Mouse (Mus musculus) testis, adult 10 weeks (tissue): ENCODE measurements around the gene Iqcd. TPM values are rescaled to one million over a fixed set of nuclear protein-coding genes. Genes with fewer than 3 reads are reported as not detected.

Source experiments
- polyA plus RNA-seq: library from polyadenylated mRNA; stranded (reverse); fragments of 350-450 nt; fragmentation: Illumina TruSeq; extraction: RNeasy Lipid Tissue Mini Kit (QIAGEN cat#74804); gene quantifications from one replicate; pipeline ENCODE4 v1.2.3, GENCODE M21; 2014; ENCODE audit warnings: low read depth, low replicate concordance

Iqcd gene
- 6.5 TPM for polyA plus RNA-seq

DNA sequence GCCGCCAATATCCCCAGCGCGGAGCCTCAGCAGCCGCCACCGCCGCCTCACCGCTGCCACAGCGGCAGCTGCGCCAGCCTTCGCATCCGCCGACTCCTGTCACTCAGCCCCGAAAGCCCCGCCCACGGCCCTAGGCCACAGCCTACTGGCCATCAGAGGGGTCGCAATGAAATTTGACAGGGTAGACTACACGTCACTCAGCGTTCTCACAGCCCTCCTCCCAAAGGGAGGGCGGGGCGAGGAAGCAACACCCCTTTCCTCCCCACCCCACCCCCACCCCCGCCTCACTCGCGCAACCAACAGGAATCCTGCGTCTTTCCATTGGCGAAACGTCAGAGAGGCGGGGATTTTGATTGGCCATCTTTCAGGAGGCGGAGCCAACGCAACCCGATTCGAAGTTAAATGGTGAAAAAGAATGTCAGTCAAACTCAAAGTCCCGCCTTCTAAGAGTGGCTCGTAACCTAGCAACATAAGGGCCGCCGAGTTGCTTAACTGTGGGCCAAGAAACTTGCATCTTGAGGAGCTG lies at the start of gene Iqcd, which contains the start of gene Tpcn1:
Gene Iqcd, plus strand, starts transcription at position 448 of the 526 bp plus-strand sequence.
Gene Tpcn1, minus strand, starts transcription at position 105 of the 526 bp plus-strand sequence.

GRCm38 (mm10) chr5:120612442-120612821 lies 23.6 kb downstream of the Iqcd start, which contains the start of the genes Rita1 and Ddx54:
Rita1 (minus strand) TSS chr5:120612589.
Ddx54 (plus strand) TSS chr5:120612739.

GRCm38 (mm10) chr5:120634131-120634530 lies 45.3 kb downstream of the Iqcd start, which contains the start of gene Cfap73:
Cfap73 (minus strand) TSS chr5:120634235.

DNA sequence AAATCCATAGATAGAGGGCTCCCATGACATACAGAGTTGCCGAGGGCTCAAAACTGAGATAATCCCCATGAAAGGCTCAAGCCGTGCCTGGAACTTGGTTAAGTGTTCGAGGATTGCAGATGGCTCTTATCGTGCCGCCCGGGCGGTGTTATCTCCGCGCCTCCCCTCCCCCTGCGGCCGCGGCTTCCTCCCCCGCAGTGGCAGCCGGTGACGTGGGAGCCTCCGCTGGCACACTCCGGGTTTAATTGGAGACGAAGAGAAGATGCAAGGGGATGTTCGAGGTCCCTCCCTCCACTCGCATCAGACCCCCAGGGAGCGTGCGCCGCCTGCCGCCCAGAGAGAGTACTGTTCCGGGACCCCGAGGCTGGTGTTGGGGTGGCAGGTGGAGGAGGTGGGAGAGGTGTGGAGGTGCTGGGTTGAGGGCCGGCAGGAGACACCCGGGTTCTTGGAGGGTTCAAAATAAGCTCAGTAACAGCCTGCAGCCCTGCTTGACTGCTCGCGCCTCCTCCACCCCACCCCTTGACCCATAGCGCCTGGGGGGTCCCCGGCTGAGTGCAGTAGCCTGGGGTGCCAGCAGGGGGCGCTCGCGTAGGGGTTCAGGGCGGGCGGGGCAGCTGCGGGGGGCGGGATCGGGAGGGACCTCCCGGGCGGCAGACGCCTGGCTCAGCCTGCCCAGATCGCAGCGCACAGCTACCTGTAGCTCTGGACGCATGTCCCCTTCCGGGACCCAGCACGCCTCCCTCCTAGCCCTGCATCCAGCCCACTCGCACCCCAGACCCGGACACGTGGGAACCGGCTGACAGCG lies 60.0 kb downstream of the Iqcd start, which contains the start of gene Rasal1:
Gene Rasal1, plus strand, starts transcription at position 244 of the 805 bp plus-strand sequence.

Other genes starting within 250 kb of the Iqcd start
- gene Lhx5, start 157.3 kb upstream of the Iqcd start, polyA plus RNA-seq: not detected
- not detected for gene Sdsl, start 116.2 kb upstream of the Iqcd start, polyA plus RNA-seq
- not detected for gene Sds, start 112.5 kb upstream of the Iqcd start, polyA plus RNA-seq
- 2.3 TPM for gene Plbd2, start 85.4 kb upstream of the Iqcd start, polyA plus RNA-seq
- gene Slc8b1, start 77.8 kb upstream of the Iqcd start, polyA plus RNA-seq: not detected
- 1.5 TPM for gene Tpcn1, start 343 bp upstream of the Iqcd start, polyA plus RNA-seq
- not detected for gene Rita1, start 23.6 kb downstream of the Iqcd start, polyA plus RNA-seq
- 0.50 TPM for gene Ddx54, start 23.7 kb downstream of the Iqcd start, polyA plus RNA-seq
- gene Cfap73, start 45.2 kb downstream of the Iqcd start, polyA plus RNA-seq: not detected
- 0.20 TPM for gene Rasal1, start 59.8 kb downstream of the Iqcd start, polyA plus RNA-seq
- 1.8 TPM for gene Dtx1, start 122.9 kb downstream of the Iqcd start, polyA plus RNA-seq
- 0.43 TPM for gene Oas2, start 160.8 kb downstream of the Iqcd start, polyA plus RNA-seq
- gene Oas3, start 188.6 kb downstream of the Iqcd start, polyA plus RNA-seq: not detected
- not detected for gene Oas1e, start 206.5 kb downstream of the Iqcd start, polyA plus RNA-seq
- 0.08 TPM for gene Oas1c, start 223.5 kb downstream of the Iqcd start, polyA plus RNA-seq